Mouse (Mus musculus) heart, postnatal 25 days (tissue): ENCODE measurements around the gene Lrrk1. TPM values are rescaled to one million over a fixed set of nuclear protein-coding genes. Genes with fewer than 3 reads are reported as not detected.

Experiments used
- DNase-seq: peaks from one replicate; pipeline ENCODE4 v3.0.0; 2022; ENCODE audit warnings: low spot score
- intact Hi-C: fragments of 180-260 bp; cut with DNase I; formaldehyde crosslinking; loops from one replicate; pipeline ENCODE4 v1.15.1; 2025
- total RNA-seq, 2 experiments: library from RNA; stranded (reverse); gene quantifications; 2 replicates each; pipeline ENCODE4 v1.2.3; 2021

Gene Lrrk1
- total RNA-seq, 2 experiments from 2014 or later = 9.9 to 10.5 TPM

DNA sequence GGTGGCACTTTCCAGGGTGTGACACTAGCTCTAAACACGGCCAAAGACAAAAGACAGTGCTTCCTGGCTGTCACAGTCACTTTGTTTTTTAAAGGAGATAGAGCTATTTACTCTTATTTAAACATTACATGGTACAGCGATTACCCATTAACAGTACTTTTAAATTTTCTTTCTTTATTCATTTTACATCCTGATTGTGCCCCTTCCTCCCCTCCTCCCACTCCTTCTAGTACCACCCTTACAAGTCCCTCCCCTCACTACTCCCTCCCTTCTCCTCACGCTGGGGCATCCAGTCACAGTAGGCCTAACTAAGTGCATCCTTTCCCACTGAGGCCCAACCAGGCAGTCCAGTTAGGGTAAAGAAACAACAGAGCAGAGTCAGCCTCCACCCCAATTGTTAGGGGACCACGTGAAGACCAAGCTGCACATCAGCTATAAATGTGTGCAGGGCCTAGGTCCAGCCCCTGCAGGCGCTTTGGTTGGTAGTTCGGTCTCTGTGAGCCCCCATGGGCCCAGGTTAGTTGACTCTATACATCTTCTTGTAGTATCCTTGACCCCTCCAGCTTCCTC lies 154.1 kb downstream of the Lrrk1 start:
- no peak for DNase-seq
- intact Hi-C loops = no loop called here

DNA sequence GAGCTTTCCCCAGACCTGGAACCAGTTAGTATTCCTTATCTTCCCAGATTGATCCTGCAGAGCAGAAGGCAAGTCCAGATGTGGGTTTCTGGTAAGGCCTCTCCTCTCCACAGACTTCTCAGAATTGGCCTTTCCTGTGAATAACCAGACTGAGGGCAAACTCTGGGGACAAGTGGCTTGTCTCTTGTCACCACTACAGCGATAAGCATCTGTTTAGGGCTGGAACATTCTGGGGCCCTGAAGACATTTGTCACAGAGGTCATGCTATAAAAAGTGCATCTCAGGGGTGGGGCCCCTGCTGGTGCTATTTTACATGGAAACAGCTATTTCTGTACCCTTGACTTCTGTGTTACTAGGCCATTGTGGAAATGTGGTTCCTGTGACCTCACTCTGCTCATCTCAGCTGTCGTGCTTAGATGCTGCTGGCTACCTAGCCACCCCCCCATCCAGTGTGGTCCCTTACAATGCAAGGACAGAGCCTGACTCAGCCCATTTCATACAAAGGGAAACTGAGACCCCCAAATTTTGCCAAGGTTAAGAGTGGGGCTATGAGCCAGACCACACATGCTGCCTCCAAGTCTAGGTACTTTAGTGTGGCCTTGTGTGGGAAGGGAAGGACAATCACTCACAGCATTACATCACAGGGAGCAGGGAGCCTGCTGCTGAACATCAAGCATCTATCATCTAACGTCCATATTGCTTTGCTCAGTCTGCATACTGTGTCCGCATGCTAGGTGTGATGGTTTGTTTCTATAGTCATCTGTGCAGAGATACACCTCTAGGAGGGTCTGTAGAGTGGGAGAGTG lies 154.8 kb downstream of the Lrrk1 start:
- intact Hi-C loops = no loop called here
- DNase-seq = no peak

DNA sequence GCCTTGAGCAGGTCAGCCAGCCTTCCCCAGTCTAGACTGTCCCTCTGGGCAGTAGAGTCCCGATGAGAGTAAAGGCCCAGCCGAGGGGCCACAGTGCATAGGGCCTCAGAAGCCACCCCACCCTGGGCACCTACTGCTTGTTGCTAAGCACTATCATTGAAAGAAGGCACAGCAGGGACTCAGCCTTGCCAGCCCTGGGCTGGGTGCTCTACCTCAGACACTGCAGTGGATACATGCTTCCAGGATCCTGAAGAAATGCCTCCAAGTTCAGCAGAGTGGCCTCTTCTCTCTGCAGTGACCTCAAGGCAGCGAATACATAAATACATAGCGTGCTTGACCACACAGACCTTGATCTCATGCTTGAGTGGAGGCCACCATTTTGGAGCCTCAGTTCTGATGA lies 156.3 kb downstream of the Lrrk1 start:
- intact Hi-C loops = no loop called here
- no peak for DNase-seq

DNA sequence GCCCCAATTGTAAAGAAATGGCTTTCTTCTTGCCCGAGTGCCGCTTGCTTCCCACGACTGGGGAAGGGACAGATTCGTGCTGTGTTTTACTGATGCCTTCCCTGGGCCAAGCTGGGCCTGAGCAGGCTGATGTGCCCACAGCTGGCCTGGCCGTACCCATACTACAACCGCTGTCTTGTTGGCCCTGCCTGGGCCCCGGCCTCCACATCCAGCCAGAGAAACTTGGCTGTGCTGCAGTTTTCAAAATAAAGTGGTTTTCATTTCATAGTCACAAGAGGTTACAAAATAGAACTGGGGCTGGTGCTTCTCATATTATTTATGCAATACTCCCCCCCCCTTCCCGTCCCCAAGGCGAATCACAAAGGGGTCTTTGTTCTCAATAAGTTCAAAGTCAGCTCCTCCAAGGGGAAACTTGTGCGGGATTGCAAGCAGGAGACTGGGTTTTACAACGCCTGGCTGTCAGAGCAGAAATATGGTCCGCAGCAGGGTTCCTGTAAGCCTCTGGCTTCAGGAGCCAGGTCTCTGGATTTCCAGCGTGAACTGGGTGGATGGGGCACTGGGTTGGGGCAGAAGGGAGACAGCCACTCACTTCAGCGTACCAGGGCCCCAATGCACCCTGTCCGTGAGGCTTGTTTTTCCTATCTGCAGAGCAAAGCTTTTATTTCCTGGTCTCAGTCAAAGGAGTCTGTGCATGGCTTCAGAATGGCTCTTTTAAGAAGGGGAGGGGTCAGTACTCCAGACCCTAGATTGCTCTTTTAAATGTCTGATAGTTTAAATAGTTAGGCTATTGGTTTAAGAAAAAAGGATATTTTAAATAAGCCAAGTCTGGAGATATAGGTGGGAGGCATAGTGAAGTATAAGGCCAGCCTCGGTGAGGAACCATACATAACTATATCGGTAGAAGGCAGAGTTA lies 157.3 kb downstream of the Lrrk1 start:
- intact Hi-C loops = no loop called here
- peak; percentile 33 for DNase-seq

DNA sequence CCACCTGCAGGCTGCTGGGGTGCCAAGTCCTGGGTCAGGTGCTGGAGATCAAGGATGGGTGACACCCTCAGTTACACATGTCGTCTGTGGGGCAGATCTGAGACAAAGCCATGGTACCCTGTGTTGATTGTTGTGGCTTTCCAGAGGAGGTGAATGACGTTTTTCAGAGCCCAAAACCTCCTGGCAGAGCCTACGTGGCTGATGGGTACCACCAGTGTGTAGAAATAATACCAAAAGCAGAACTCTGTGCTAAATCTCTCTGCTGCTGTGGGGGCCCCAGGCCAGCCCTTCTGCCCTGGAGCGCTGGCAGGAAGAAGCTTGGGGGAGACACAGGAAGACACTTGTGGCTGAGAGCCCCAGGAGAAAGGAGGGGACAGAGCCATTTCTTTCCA lies 157.9 kb downstream of the Lrrk1 start:
- intact Hi-C loops = no loop called here
- no peak for DNase-seq

DNA sequence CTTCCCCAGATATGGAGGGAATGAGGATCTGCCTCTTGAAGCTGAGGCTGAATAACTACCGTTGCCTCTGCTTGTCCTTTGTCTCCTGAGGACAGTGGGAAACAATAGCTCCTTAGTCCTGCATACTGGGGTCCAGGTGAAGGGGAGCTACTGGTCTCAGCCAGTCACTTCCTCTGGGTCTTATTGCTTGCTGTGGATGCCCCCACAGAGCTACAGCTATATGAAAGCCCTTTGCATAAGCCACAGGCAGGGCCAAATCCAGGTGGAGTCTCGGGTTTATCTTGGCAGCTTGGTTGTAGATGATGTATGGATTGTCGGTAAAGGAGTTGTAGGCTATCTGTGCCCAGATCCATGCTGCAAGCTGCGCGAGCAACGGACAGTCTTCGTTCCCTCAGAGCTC lies 158.7 kb downstream of the Lrrk1 start:
- DNase-seq = no peak
- intact Hi-C loops = no loop called here

DNA sequence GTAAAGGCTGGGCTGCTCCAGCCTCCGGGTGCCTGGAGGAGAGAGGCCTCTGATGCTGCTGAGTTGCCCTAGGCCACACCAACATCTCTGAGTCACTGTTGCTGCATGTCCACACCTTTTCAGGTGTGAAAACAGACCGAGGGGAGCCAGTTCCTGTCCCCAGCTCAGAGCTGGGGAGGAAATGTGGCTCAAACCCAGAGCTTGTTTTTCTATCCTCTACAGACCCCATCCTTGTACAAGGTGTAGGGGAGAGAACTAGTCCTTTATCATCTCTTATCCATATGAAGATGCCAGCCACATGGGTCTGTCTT lies 159.6 kb downstream of the Lrrk1 start:
- DNase-seq = no peak
- intact Hi-C loops = no loop called here

DNA sequence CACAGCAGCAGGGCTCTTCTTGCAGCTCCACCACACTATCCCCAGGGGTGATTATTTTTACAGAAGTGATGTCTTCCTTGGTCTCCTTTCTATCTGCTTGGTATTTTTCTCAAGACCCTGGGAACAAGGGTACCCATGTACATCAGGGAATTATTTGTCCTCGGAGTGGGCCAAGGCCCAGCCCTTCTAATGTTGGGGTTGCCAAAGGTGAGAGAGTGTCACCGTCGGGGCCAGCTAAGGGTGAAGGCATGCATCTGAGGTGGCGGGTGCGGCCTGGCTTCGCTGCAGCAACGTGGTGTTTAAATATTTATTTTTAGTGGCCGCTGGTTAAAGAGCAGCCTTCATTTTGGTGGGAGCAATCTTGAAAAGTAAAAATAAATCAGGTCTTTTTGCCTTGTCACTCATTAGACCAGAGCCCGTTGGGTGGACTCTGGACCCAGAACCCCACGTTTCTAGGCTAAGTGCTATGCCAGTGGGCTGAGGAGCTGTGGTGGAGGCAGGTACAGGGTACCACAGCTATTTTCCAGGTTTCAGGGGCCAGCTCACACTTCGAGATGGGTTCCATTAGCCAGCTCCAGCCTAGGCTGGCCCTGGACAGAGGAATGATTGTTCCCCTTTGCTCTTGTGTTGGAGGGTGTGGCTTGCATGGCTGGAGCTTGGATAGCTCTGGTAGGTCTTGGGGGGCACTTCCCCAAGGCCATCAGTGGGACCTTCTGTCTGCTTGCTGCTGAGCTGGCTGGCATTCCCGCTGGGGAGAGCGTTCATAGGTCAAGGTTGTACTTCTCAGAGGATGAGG lies 160.1 kb downstream of the Lrrk1 start:
- intact Hi-C loops = no loop called here
- no peak for DNase-seq

DNA sequence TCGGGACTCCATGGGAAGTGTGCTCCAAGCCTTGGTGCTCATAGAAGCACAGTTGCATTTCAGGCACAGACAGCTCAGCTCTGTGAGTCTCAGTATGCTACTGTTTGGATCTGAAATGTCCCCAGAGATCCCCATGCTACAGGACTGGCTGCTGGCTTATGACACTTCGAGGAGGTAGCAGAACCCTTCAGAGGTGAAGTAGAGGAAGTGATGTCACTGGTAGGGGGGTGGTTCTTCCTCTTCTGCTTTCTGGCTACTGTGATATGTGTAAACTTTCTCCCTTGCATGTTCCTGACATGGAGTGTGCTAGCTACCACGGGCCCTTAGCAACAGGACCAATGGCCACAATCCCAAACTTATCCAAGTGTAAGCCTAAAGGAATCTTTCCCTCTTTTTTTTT lies 162.3 kb downstream of the Lrrk1 start:
- DNase-seq = no peak
- intact Hi-C loops = no loop called here

DNA sequence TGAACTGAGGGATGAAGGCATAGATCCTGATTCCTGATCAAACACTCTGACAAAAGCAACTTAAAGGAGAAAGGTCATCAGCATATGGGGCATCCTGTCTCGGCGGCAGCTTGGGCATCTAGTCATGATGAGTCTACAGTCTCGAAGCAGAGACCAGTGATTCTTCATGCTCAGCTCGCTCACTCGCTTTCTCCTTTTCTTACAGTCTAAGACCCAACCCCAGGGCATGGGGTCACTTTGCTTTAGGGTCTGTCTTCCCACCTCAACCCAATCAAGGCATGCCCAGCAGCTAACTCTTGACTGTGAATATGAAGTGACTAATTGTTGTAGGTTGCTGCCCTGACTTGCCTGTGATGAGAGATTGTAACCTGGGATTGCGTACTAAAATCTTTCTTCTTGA lies 163.6 kb downstream of the Lrrk1 start:
- intact Hi-C loops = no loop called here
- no peak for DNase-seq

DNA sequence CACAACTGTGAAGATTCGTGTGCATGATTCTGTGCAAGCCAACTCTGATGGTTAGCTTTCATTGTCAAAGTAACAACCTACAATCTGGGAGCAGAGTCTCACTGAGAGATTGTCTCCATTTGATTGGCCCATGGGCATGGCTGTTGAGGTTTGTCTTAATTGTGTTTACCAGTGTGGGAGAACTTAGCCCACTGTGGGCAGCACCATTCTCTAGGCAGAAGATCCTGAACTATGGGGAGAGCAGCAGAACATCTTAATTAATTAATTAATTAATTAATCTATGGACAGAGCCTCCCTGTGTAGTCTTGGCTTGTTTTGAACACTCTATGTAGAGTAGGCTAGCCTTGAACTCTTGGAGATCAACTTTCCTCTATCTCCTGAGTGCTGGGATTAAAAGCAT lies 164.4 kb downstream of the Lrrk1 start:
- no peak for DNase-seq
- intact Hi-C loops = no loop called here

DNA sequence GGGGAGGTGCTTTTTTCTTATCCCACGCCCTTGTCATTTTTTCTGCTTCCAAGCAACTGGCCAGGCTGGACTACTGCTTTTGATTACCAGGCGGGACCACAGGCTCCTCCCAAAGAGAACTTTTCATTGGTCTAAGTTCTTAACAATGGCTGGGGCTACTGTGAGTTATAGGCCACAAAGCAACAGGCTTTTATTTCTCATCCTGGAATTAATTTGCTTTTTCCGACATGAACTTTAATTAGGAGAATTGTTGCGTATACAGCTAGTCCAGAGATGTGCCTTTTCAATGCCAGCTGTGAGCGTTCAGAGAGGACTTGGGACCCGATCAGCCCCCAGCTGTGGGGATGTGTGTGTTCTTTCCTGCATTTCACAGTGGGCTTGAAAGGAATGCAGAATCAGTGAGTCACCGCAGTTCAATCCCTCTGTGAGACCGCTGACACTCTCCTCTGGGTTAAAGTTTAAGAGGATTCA lies 165.5 kb downstream of the Lrrk1 start:
- intact Hi-C loops = no loop called here
- DNase-seq = no peak

DNA sequence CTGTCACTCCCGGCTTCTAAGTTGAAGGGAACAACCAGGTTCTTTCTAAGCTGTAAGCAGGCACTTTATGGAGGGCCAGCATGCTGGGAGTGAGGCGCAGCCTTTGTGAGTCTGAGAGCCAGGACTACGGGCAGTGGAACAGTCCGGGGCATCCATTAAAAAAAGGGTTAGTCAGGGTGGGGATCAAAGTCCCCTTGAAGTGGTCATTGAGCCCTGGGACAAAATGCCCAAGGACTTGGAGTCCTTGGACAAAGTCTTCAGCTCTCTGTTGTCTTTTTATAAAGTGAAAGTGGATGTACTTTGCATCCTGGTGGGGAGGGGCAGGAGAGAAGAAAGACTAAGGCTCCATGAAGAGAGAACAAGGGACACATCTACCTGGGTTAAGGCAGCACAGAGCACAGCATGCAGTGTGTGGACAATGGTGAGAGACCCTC lies 168.3 kb downstream of the Lrrk1 start:
- intact Hi-C loops = no loop called here
- no peak for DNase-seq

DNA sequence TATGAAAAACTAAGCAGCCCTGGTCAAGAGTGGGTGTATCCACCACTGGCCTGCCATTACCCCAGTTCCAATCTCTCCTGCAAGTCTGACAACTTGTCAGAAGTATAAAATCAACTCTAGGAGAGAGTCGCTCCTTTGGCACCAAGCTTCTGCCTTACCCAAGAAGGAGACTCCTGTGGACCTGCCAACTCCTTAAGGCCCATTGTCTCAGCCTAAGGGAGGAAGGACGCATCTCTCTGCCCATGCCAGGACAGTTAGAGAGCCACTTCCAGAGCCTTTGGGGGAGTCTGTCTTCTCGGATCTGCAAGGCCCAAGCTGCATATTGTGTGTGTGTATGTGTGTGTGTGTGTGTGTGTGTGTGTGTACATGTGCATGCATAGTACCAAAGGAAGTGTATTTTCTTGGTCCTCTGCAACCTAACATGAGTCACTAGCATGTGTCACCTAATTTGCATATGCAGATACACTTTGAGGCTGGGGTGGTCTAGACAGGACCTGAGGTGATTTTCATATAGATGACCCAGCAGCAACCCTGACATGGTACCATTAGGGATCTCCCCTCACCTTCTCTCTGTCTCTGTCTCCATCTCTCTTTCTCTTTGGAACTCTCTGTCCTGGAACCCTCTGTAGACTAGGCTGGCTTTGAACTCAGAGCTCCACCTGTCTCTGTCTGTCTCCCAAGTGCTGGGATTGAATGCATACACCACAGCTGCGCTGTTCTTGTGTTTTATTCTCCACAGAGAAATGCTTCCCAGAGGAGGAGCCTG lies 168.9 kb downstream of the Lrrk1 start:
- DNase-seq = no peak
- intact Hi-C loops = no loop called here

DNA sequence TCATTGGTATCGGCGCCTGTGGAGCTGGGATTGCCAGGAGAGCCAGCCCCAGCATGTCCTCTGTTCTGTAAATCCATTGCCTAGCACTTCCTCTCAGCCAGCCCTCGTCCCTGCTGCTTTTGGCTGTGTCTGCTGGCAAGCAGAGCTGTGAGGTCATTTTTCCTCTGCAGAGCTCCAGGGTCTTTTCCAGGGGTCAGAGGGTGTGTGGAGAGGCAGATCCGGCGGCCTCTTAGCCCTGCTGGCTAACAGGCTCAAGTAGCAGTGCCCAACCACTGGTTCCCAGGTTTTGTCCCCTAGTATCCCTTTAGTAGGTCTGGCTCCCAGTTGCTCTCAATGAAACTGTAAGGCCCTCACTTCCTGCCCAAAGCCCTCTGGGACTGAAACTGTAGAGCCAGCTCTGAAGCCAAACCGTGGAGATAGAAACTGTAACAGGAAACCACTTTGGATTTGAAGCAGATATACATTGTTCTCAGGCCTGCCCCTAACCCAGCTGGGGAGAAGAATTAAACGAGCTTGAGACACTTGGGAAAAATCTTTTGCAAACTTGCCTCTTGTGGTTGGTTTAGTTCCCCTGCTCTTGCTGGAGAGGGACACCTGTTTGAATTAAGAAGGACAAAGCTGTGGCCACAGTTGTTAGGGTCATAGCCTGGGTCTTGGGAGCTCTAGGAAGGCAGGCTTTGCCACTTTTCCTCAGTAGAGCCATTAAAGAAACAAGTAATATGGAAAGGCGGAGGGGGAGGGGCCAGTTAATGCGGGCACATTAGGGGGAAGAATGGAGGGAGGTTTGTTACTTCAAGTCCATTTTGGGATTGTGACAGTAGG lies 169.7 kb downstream of the Lrrk1 start:
- intact Hi-C loops = no loop called here
- peak; percentile 70 for DNase-seq

DNA sequence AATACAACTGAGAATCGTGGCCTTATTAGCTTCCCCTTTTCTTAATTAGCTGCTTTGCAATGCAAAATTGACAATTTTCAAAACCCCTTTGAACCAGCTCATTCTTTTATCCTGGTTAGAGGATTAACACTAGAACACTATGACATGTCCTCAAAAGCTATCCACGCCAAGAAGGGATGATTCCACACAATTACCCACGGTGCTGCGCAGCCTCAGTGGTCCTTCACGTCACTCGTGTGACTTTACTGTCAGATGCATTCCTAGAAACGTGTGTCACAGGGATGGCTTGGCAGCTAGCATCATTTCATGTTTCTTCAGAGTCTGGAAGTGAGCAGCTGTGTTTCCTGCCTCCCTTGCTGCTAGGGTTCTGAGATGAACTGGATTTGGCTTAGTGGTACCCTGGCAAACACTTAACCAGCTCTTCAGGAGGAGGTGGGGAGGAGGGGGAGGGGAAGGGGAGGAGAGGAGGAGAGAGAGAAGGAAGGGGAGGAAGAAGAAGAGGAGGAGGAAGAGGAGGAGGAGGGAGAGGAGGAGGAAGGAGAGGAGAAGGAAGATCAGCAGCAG lies 170.5 kb downstream of the Lrrk1 start:
- no peak for DNase-seq
- intact Hi-C loops = no loop called here

DNA sequence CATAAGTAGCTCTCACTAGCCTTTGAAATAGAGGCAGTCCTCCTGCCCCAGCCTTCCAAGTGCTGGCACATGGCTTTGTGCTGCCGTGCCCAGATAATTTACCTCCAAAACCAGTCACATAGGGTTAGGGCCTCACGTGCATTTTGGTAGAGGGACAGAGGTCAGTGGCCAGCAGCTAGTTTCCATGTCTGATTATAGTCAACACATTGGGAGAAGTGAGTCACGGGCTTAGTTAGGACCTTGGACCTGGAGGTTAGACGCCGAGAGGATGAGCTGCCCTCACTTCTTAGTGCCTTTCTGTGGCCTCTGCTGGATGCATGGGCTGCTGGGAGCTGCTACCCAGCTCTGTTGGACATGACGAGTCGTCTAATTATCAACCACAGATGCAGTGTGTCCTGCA lies 171.1 kb downstream of the Lrrk1 start:
- no peak for DNase-seq
- intact Hi-C loops = no loop called here

DNA sequence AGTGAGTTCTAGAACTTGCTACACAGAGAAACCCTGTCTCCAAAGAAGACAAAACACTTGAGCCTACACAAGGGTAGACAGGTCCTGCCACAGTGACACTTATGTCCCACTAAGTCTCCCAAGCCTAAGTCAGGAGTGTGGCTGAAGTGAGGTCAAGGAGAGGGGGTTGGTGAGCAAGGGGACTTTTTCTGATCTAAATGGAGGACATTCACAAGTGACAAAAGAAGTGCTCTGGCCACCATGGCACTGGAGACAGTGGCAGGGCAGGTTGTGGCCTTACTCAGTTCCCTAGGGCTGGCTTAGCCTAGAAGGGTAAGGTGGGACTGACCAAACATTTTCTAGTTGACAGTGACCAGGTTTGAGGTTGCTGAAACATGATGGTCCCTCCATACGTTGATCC lies 172.2 kb downstream of the Lrrk1 start:
- intact Hi-C loops = no loop called here
- DNase-seq = no peak
